Mouse (Mus musculus) testis, adult 2 months (tissue): ENCODE results near the gene 2810408A11Rik. TPM values are rescaled to one million over a fixed set of nuclear protein-coding genes. Genes with fewer than 3 reads are reported as not detected.

Experiments used
- H3K27ac ChIP-seq: fragments of 200-500 bp; 2 replicates; pipeline ENCODE4 v1.5.1; 2012; ENCODE audit warnings: low read depth, low read length; ENCODE audit not compliant: control insufficient read depth, insufficient read depth
- H3K27me3 ChIP-seq: fragments of 200-500 bp; 2 replicates; pipeline ENCODE4 v1.6.1; 2012; ENCODE audit warnings: mild to moderate bottlenecking, low read length, moderate library complexity; ENCODE audit not compliant: control insufficient read depth, insufficient read depth
- H3K36me3 ChIP-seq: fragments of 200-500 bp; 2 replicates; pipeline ENCODE4 v1.6.1; 2012; ENCODE audit warnings: mild to moderate bottlenecking, low read length; ENCODE audit not compliant: control insufficient read depth, insufficient read depth
- H3K4me1 ChIP-seq: fragments of 200-500 bp; 2 replicates; pipeline ENCODE4 v1.6.1; 2012; ENCODE audit warnings: low read length; ENCODE audit not compliant: control insufficient read depth, insufficient read depth
- H3K4me3 ChIP-seq: fragments of 200-500 bp; 2 replicates; pipeline ENCODE4 v1.5.1; 2012; ENCODE audit warnings: low read depth, mild to moderate bottlenecking, low read length, moderate library complexity, mixed read lengths; ENCODE audit not compliant: control insufficient read depth
- CTCF ChIP-seq: fragments of 200-500 bp; IDR thresholded peaks from 2 replicates; pipeline ENCODE4 v1.5.1; 2012; ENCODE audit warnings: low read depth, mild to moderate bottlenecking, inconsistent platforms, low read length, moderate library complexity; ENCODE audit not compliant: control insufficient read depth, insufficient read depth, insufficient replicate concordance
- POLR2A ChIP-seq: fragments of 200-500 bp; IDR thresholded peaks from 2 replicates; pipeline ENCODE4 v1.6.1; 2012; ENCODE audit warnings: low read depth, mild to moderate bottlenecking, inconsistent platforms, low read length, moderate library complexity; ENCODE audit not compliant: control insufficient read depth
- polyA plus RNA-seq: library from polyadenylated mRNA; depleted of rRNA; stranded (reverse); fragments of >200 nt; gene quantifications from 2 replicates; pipeline ENCODE4 v1.2.3, GENCODE M21; 2012

The 2810408A11Rik gene
- polyA plus RNA-seq, 1 experiment = 125 TPM

DNA sequence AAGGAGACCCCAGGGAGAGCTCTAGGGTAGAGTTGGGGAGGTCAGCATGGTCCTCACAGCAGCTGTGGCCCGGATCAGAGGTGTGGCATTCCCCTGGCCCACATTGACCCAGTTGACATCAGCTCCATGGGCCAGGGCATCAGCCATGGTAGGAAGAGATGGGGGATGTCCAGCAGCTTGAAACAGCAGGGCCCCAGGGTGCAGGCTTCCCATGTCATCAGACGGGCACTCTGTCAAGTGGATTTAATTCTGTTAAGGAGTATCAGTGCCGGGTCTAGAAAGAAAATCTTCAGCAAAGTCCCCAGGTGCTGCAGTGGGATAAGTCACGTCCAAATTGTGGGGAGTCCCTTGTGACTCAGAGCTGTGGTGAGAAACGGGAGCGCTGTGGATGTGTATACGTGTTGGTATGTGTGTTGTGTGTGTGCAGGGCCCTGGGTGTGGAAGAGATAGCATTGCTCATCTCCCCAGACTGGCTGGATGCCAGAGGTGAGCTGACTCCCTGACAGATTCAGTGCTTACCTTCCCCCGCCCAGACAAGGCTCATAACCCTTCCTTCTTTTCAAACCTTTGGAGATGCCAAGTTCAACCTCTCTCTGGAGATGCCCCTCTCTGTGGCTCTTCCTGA is 17.1 kb downstream of the 2810408A11Rik start:
- no peak overlapping the region for H3K27ac ChIP-seq
- no peak for TF ChIP-seq CTCF
- TF ChIP-seq POLR2A = no peak
- no peaks in the 10 kb centered on the region for H3K36me3 ChIP-seq
- H3K4me1 ChIP-seq = peaks cover 24% of the 10 kb centered on the region
- no peaks in the 10 kb centered on the region for H3K27me3 ChIP-seq
- no peak overlapping the region for H3K4me3 ChIP-seq

- Histone ChIP-seq H3K36me3 (no peaks in the 10 kb centered on the region), H3K27me3 (no peaks in the 10 kb centered on the region), H3K4me1 (peaks cover 24% of the 10 kb centered on the region), H3K4me3 (no peak overlapping the region), H3K27ac (no peak overlapping the region)
- TF ChIP-seq CTCF (peak; percentile 62; the same call in 1 of the 2 replicates), POLR2A (no peak)
Measured at GRCm38 (mm10) chr11:69883066-69883465, 17.7 kb downstream of the 2810408A11Rik start.

- TF ChIP-seq CTCF = no peak
Measured at GRCm38 (mm10) chr11:69881787-69882670, 18.8 kb downstream of the 2810408A11Rik start.

GRCm38 (mm10) chr11:69880853-69881603 is 19.8 kb downstream of the 2810408A11Rik start, which contains the start of gene Kctd11:
Kctd11 (minus strand) TSS chr11:69881406.
- no peaks in the 10 kb centered on the region for H3K27me3 ChIP-seq
- peaks cover 37% of the 10 kb centered on the region for H3K4me1 ChIP-seq
- H3K36me3 ChIP-seq = no peaks in the 10 kb centered on the region
- TF ChIP-seq POLR2A (peak; percentile 33), CTCF (no peak)
- H3K27ac ChIP-seq = peak within 1 kb of the TSS; percentile 30
- peak within 1 kb of the TSS; percentile 66 for H3K4me3 ChIP-seq

More at GRCm38 (mm10) chr11:69881787-69882670, 18.8 kb downstream of the 2810408A11Rik start:
- H3K36me3 ChIP-seq = no peaks in the 10 kb centered on the region
- H3K27ac ChIP-seq = peak overlapping the region; percentile 29; the same call in 1 of the 2 replicates
- peaks cover 29% of the 10 kb centered on the region for H3K4me1 ChIP-seq
- H3K27me3 ChIP-seq = no peaks in the 10 kb centered on the region
- H3K4me3 ChIP-seq = peak overlapping the region; percentile 66

GRCm38 (mm10) chr11:69880506-69880852 is 20.3 kb downstream of the 2810408A11Rik start:
- Histone ChIP-seq H3K4me3 (peak overlapping the region; percentile 66), H3K4me1 (peaks cover 37% of the 10 kb centered on the region), H3K27me3 (no peaks in the 10 kb centered on the region), H3K27ac (peak overlapping the region; percentile 30), H3K36me3 (no peaks in the 10 kb centered on the region)
- peak; percentile 53; the same call in 1 of the 2 replicates for TF ChIP-seq CTCF
- TF ChIP-seq POLR2A = no peak

GRCm38 (mm10) chr11:69879711-69880110 is 21.1 kb downstream of the 2810408A11Rik start:
- TF ChIP-seq POLR2A (no peak), CTCF (no peak)
- peak overlapping the region; percentile 25 for H3K4me3 ChIP-seq
- no peaks in the 10 kb centered on the region for H3K36me3 ChIP-seq
- no peaks in the 10 kb centered on the region for H3K27me3 ChIP-seq
- peaks cover 37% of the 10 kb centered on the region for H3K4me1 ChIP-seq
- no peak overlapping the region for H3K27ac ChIP-seq

DNA sequence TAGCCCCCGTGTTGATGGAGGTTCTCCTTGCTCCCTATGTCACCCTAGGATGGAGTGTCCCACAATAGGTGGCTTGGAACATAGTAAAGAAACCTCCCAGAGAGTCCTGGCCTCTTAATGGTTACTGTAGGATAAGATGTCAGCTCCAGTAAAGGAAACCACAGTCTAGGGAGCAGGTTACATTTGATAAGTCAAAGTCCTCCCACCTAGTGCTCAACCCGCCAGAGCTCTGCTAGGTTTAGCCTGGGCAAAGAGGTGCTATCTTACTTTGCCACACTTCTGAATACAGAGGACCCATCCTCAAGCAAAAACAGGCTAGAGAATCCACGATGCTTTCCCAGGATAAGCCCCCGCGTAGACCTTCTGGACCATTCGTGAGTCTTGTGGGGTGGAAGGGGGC is 21.8 kb downstream of the 2810408A11Rik start:
- Histone ChIP-seq H3K4me3 (no peak overlapping the region), H3K27ac (no peak overlapping the region), H3K4me1 (peaks cover 35% of the 10 kb centered on the region), H3K36me3 (no peaks in the 10 kb centered on the region), H3K27me3 (no peaks in the 10 kb centered on the region)
- TF ChIP-seq CTCF (no peak), POLR2A (no peak)
